Mouse (Mus musculus) CD4-positive, CD25-positive, alpha-beta regulatory T cell, adult 4 months (primary cell): ENCODE data around the gene Mfap3. TPM values are rescaled to one million over a fixed set of nuclear protein-coding genes. Genes with fewer than 3 reads are reported as not detected.
A peak's percentile ranks its signal among the peaks of the same experiment; 100 is the strongest.
"Not testable (repeated sequence)": the region's sequence is repeated elsewhere in the genome, so short reads cannot be mapped to it uniquely, and the experiment has no call there.

ENCODE experiments used
- ATAC-seq: one replicate; pipeline ENCODE4 v1.8.0; 2017
- polyA plus RNA-seq, 2 experiments: library from polyadenylated mRNA; unstranded; fragments of 100-300 nt; shearing (Covaris generic); gene quantifications; one replicate each; pipeline ENCODE4 v1.2.1; 2017

Gene Mfap3
- polyA plus RNA-seq, 2 experiments from 2014 or later, result 44.6 to 46.0 TPM

DNA sequence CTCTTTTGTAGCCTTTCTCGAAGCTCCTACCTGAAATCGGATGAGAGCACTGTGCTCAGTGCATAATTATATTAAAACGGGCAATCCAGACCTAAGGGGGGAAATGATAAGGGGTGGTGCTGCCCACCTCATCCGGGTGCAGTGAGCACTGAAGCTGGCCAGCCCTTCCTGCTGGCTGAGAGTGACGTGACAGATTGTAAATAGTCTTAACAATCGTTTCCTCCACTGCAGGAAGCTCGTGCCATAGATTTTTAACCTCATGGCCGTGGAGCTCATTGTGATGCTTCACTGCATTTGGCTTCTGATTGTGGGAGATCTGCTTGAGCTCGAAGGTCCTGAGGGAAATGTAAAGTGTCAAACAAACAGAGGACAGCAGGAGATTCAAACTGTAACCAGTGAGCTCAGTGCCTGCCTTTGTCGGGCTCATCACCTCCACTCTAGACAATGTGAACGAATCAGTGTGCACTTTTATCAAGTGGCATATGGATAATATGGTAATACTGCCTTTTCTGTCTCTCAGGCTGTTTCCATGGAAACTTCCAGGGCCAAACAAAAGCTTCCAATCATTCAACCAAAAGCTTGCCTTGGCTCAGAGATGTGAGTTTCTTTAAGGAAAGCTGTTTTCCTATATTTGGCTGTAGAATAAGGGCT lies 13.0 kb downstream of the Mfap3 start:
- ATAC-seq, result no peak

DNA sequence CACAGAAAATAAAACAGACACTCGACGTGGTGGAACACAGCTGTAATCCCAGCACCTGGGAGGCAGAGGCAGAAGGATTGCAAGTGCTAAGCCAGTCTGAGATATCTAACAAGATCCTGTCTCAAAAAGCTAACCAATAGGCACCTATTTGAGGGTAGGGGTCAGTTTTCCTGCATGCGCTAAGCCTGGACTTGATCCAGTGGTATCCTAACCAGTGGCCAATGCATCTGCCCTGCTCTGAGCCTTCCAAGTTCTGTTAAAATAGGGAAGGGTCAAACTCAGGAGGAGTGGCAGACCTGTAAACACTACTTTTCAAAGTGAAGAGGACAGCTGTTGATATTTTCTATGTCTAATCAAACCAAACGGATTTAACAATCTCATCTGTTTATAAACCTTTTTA lies 13.8 kb downstream of the Mfap3 start:
- no peak for ATAC-seq

DNA sequence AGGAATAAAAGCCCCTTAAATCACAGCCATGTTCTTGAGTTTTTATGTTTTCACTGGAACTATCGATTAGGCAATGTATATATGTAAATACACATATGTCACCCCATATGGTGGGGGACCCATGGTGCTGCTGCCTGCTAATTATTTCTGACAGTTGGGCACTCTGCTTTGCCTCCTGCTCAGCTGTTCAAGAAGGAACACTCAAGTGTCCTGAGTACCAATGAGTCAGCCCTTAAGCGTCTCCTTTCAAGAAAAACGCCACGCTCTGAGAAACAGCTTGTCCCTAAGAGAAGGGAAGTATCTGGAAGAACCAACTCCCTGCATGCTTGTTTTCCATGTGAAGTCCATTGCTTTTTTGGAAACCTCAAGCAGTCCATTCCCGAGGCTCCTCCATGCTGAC lies 17.4 kb downstream of the Mfap3 start:
- ATAC-seq, result no peak

DNA sequence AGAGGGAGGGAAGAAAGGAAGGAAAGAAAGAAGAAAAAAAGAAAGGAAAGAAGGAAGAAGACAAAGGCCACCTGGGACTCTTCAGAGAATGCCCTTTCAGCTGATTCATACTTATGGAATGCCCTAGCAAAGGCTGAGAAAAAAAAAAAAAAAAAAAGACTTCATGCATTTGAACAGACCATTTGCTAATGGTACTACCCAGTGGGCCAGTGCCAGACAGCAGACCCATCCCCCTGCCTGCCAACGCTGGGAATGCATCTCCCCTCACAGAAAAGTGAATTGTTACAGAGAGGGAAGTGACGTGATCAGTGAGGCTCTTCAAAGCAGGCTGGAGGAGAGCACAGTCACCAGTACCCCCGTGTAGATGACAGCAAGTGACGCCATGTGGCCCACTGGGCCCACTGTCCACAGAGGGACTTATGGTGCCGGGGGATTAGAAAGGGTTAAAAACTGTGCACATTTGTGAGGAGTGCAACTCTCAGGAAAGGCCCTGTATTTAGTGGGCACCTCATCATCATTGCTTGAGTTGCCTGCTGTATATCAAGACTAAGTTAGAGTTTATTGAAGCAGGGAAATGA lies 21.5 kb downstream of the Mfap3 start:
- no peak for ATAC-seq

DNA sequence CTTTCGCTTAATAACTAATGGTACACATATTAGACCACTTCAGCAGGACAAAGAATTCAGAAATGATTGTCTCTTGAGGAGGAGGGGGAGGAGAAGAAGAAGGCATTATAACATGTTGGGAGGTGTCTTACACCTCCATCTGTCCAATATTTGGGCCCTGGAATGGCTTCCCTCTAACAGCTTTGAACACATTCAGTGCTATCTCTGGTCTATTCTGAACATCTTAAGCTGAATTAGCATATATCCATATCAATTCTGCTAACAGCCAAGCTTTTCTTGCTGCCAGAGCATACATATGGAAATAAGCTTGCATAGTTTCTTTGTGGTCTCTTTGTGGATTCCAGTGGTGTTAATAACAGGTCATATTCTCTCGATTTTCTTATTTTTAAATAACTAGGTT lies 22.2 kb downstream of the Mfap3 start:
- ATAC-seq, result no peak

DNA sequence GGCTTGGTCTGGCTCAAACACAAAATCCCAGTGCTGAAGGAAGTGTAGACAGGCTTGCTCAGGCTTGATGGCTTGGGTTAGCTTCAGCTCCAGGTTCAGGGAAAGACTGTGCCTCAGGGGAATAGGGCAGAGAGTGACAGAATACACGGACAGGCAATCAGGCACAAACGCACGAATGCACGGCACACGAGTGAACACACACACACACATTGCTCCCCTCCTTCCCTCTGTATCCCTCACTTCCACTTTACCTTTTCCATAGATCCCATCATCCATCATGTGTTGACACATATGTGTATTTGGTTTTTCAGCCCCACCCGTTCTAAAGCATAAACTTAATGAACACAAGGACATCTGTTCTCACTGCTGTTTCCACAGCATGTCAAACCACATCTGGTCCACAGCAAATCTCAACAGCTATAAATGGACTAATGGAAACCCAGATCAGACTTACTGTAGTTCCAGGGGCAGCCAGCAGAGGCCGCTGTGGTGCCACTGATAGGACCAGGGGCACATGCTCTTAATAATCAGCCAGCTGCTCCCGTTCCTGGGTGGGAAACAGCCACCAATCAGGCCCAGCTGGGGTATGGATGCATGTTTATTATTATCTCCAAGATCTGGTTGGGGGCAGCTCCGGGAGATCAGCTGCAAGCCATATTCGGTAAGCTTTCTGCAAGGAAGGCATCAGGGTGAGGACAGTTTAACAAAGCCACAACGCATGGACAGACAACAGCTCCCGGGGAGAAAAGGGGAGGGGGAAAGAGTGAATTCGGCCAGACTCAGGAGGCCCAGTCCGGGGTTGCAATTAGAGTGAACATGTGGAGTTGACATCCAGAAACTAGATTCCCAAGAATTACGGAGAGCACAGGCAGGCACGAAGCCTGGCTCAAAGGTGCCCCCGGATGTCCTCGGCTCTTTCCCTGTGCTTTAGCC lies 30.4 kb downstream of the Mfap3 start:
- peak; percentile 65 for ATAC-seq

DNA sequence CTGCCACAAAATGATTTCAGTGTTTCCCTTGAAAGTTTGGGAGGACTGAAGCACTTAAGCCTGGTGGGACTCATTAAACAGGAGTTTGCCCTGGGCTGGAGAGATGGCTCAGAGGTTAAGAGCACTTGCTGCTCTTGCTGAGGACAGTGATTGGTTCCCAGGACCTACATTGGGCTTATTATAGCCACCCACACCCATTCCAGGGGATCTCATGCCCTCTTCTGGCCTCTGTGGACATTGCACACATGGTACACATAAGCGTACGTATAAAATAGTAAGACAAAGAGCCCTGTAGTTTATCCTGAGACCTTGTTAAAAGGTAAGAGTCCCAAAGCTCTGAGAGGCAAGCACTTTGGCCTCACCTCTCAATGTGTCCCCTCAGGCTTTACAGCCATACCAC lies 31.8 kb downstream of the Mfap3 start:
- ATAC-seq, result no peak

DNA sequence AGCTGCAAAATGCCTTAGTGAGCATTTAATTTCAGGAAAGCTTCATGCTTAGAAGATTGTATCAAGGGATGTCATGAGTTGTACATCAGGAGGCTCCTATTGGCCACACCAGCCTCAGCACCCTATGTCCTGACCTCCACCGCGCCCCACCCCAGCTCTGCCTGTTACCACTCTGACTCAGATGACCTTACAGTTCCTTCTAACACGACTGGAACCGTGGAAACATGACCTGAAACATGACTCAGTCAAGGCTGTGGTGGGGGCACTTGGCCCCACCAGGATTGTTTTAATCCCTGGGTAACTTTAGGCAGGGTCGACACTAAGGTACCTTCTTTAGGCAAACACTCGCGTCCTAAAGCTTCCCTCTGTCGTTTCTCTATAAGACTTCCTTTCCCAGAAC lies 32.6 kb downstream of the Mfap3 start:
- no peak for ATAC-seq

DNA sequence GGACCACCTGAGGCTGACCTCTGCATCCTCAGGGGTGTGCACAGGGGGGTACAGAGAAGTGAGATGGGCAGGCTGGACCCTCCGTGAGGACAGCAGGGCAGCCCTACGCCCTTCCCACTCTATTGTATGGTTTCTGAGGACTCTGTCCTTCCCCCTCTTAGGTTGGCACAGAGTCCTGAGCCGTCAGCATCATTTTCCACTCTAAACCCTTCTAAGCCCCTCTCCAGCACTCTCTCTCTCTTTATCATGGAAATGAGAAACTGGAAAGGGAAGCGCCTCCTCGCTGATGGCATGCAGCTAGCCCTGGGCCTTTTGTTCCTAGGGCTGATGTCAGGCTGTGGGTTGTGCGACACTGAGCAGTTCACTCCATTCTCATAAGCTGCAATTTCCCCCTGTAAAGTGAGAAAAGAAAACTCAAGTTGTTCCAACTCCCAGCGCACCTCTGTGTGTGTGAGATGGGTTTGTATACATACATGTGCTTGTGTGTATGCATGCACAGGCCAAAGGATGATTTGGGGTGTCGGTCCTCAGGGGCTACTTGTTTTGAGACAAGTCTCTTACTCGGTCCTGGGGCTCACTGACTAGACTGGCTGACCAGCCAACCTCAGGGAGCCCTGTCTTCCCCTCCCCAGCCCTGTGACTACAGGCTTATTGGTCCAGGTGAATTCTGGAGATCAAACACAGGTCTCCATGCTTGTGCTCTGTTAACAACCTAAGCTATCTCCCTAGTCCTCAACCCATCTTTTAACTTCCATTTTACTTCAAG lies 34.7 kb downstream of the Mfap3 start:
- ATAC-seq, result no peak

DNA sequence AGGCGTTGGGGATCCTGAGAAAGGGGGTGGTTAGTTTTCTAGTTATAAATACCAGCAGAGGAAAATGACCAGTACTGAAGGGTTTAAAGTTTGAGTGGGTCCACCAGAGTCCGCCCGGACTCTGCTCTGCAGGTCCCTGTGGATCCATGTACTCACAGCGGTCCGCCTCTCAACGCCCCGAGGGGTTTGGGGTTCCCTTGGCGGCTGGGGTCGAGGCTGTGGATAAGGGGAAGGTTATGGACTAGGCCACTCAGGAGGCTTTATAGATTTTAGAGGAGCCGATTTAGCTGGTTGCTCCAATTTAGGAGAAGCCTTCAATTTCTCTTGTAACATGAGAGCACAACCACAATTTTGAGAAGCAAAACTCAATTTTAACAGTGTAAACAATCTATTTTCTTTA lies 39.5 kb downstream of the Mfap3 start:
- ATAC-seq, result not testable (repeated sequence)

DNA sequence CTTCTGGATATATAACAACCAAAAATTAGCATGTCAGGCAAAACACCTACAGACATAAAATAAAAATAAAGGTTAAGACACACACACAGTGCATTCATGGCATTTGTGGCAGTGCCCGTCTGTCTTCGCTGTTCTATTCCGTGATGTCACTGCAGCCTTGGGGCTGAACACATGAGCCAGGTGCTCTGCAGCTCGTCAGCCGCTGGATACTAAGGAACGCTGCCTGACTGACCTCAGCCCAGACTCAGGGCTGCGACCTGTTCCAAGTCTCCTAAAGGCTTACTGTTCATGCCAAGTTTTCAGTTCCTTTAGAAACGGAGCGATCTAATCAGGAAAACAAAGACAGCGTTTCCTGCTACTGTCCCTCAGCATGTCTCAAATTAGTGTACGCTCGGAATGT lies 46.1 kb downstream of the Mfap3 start:
- ATAC-seq, result no peak

DNA sequence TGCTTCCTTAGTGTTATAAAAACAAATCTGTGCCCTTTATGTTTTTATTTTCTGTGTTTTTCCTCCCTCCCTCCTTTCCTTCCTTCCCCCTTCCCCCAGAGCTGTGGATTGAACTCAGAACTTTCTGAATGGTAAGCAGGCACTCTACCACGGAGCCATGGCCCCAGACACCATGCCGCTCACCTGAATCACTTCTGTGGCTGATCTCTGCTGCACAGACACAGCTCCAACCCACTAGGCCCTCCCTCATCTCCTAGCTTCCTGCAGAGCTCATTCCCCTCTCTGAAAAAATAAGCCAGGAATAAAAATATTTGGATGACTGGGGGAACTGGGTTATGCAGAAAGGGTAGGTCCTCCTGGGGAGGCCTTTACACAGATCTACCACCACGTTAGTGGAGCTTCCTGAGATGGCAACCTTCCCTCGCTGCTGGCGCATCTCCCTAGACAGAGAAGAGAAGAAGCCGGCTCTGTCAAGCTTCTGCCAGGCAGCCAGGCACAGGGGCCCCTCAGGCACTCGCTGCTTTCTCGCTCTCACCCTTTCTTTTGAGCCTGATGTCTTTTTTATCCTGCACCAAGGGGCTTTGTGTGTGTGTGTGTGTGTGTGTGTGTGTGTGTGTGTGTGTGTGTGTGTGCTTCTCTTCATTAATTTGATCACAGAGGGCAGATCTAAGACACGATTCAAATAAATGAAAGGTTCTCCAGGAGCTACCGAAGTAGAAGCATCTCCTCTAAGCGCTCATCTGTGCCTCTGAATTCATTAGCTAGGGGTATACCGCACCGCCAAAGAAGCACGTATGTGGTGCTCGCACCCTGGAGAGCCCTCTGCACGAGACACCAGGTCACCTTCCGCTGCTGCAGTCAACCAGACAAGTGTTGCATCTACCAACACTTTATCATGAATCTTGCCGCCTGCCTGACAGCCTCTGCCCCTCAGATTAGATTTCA lies 47.9 kb downstream of the Mfap3 start:
- ATAC-seq, result no peak

DNA sequence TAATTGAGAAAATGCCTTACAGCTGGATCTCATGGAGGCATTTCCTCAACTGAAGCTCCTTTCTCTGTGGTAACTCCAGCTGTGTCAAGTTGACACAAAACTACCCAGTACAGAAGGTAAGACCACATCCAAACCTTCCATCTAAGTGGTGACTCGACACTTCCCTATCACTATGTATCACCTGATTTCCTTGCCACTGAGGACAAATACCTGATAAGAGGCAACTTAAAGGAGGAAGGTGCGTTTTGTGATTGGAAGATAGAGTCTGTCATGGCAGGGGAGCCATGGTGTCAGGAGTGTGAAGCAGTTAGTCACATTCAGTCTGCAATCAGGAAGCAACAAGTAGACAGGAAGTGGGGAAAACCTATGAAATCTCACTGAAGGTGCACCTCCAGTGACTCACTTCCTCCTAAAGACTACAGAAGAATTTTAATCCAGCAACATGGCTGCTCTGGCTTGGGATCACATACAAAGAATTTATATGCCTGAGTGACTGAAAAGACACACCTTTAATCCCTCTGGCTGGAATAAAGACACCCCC lies 50.6 kb downstream of the Mfap3 start:
- ATAC-seq, result no peak

DNA sequence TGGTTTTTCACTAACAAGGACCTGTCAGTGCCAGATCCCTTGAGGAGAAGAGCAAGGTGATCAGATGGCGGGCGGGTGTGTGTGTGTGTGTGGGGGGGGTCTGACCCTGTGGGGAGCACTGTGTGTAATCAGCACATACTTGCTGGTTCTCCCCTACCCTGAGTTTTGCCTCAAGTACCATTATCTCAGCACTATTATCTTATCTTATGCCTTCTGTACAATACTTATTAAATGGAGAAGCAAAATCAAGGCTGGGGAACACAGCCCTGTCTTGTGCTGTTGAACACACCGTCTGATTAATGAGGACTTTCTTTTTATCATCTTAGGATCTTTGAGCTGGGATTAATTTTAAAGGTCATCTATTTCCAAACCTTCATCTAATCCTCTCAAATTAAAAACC lies 52.6 kb downstream of the Mfap3 start:
- no peak for ATAC-seq

DNA sequence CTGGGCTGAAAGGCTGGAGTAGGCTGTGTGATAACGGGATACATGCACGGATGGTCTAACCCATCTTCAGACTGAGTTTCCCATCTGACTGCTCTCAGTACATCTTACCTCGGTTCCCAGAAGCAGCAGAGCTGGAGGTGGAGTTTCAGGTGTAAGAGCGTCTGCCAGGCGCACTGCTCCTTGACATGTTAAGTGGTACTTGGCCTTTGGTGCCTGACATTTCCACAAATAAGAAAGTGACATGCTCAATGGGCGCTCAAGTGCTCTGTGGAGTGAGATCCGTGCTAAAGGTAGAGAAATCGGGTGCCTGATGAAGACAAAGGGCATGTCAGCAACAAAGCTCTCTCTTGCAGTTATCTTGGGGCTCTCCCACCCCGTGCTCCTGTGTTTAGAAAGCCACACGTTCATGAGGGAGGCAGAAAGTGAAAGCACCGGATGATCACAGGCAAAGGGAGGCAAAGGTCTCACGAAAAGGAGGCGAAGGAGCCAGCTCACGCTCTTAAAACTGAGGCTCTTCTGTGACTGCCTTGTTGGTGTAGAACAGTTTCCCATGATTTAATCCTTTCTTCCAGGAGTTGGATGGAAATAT lies 55.3 kb downstream of the Mfap3 start:
- ATAC-seq, result peak; percentile 84

DNA sequence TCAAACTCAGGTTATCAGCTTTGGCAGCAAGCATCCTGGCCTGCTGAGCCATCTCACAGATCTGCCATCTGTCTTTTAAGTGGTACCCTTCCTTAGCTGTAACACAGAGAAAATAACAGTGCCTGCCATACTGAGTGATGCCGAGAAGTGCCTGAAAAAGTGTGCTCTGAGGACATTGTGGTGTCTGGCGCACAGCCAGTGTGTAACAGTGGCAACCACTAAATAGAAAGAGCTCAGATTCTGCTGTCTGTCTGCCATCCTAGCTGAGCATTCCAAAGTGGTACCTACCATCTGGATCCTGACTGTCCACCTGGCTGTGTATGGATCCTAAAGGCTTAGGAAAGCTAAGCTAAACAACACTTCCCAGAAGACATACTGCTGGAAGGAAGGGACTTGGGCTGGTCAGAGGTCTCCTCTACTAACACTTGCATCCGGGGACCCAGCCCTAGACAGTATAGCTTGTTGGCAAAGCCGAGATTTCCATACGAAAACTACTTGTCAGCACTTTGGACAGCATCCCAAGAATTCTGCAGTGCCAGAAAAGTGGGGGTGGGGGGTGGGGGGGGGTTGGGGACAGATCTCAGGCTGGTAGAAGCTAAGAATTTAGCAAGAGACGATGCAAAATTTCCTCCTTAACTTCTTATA lies 58.5 kb downstream of the Mfap3 start:
- ATAC-seq, result no peak

DNA sequence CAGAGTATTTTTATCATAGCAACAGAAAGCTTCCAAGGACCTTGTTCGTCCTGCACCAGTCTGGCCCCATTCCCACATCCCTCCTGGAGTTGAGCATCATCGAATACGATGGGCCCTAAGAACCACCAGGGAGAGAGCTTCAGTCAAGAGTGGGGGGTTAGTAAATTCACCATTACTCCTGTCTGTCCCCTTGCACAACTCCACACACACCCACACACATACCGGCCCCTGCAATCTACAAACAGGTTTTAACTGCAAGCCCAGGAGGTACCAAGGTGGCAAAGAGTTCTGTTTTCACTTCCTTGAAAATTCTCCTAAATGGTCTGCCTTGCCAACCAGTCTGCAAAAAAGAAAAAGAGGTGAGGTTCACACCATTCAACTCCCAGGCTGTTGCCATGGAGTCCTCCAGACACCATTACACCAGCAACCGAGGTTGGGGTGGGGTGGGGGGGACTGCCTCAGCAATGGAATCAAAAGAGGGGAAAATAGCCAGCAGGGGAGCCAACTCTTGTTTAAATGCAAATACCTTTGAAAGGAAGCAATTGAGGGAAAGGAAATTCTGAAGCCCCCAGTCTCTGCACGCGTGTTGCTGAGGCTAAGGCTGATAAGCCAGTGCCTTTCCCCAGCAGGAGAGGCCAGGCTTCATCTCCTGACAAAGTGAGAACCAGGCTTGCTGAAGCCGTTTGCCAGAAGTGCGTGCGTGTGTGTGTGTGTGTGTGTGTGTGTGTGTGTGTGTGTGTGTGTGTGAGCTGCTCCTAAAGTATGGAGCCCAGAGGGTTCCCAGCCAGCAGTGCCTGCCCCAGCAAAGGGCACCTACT lies 64.6 kb downstream of the Mfap3 start:
- no peak for ATAC-seq
